Mouse (Mus musculus) lung, postnatal 0 days (tissue): ENCODE measurements around the gene Shld1. TPM values are rescaled to one million over a fixed set of nuclear protein-coding genes. Genes with fewer than 3 reads are reported as not detected.

Source experiments
- ATAC-seq: fragments of 200-750 bp; cut with Nextera tagmentation; 2 replicates; pipeline ENCODE4 v1.8.0; 2017; ENCODE audit warnings: moderate library complexity
- DNase-seq: peaks from one replicate; pipeline ENCODE4 v3.0.0-alpha.2; 2016; ENCODE audit warnings: low spot score
- H3K27ac ChIP-seq: fragments of 300-500 bp; sonication (generic); 2 replicates; pipeline ENCODE4 v1.5.1; 2014; ENCODE audit warnings: antibody characterized with exemption, mild to moderate bottlenecking, low read length, mixed read lengths
- H3K27me3 ChIP-seq: fragments of 300-500 bp; sonication (generic); replicated peaks from 2 replicates; pipeline ENCODE4 v1.6.1; 2014; ENCODE audit warnings: low read length, mixed read lengths; ENCODE audit not compliant: insufficient read depth
- H3K36me3 ChIP-seq: fragments of 300-500 bp; sonication (generic); 2 replicates; pipeline ENCODE4 v1.6.1; 2014; ENCODE audit warnings: low read length, mixed read lengths; ENCODE audit not compliant: insufficient read depth
- H3K4me1 ChIP-seq: fragments of 300-500 bp; sonication (generic); 2 replicates; pipeline ENCODE4 v1.6.1; 2014; ENCODE audit warnings: antibody characterized with exemption, low read depth, low read length, mixed read lengths; ENCODE audit not compliant: insufficient read depth
- H3K4me2 ChIP-seq: fragments of 300-500 bp; sonication (generic); replicated peaks from 2 replicates; pipeline ENCODE4 v1.6.1; 2014; ENCODE audit warnings: low read depth, mild to moderate bottlenecking, low read length, moderate library complexity, mixed read lengths
- H3K4me3 ChIP-seq: fragments of 300-500 bp; sonication (generic); 2 replicates; pipeline ENCODE4 v1.5.1; 2014; ENCODE audit warnings: low read depth, low read length
- H3K9ac ChIP-seq: fragments of 300-500 bp; sonication (generic); replicated peaks from 2 replicates; pipeline ENCODE4 v1.6.1; 2014; ENCODE audit warnings: low read depth, mild to moderate bottlenecking
- H3K9me3 ChIP-seq: fragments of 300-500 bp; sonication (generic); 2 replicates; pipeline ENCODE4 v1.6.1; 2016; ENCODE audit warnings: low read length, mixed read lengths
- CTCF ChIP-seq: IDR thresholded peaks from 2 replicates; pipeline ENCODE4 v1.5.1; 2016; ENCODE audit warnings: antibody characterized with exemption, mild to moderate bottlenecking
- EP300 ChIP-seq: IDR thresholded peaks from 2 replicates; pipeline ENCODE4 v1.6.1; 2016; ENCODE audit warnings: antibody characterized with exemption, mild to moderate bottlenecking, control low read depth
- WGBS: fragments of 180-500 bp; shearing (Covaris S2); extraction: QIAGEN DNeasy Blood & Tissue Kit; methylation state at CpG from one replicate; pipeline ENCODE4 v1.1.7; 2014; 5-methylcytosine and 5-hydroxymethylcytosine counted together
- polyA plus RNA-seq: library from polyadenylated mRNA; unstranded; fragments of >200 nt; fragmentation: Nextera tagmentation; extraction: Ambion mirVana; gene quantifications from 2 replicates; pipeline ENCODE4 v1.2.1, GENCODE M21; 2015

Gene Shld1
- polyA plus RNA-seq, 1 experiment from 2014 or later, result 17.2 TPM

GRCm38 (mm10) chr2:132716154-132716553, 29.4 kb downstream of the Shld1 start:
- H3K4me1 ChIP-seq, result no peaks in the 10 kb centered on the region
- no peak overlapping the region for H3K27ac ChIP-seq
- 33% methylated on average over 5 of the region's 5 CpGs for WGBS
- DNase-seq (peak; percentile 43), ATAC-seq (peak; percentile 54)
- no peak overlapping the region for H3K4me3 ChIP-seq
- H3K9me3 ChIP-seq, result no peaks in the 10 kb centered on the region
- H3K4me2 ChIP-seq, result no peak overlapping the region
- TF ChIP-seq CTCF (peak; percentile 78), EP300 (no peak)
- no peaks in the 10 kb centered on the region for H3K27me3 ChIP-seq
- no peaks in the 10 kb centered on the region for H3K36me3 ChIP-seq
- H3K9ac ChIP-seq, result no peak overlapping the region

GRCm38 (mm10) chr2:132716901-132717536, 30.3 kb downstream of the Shld1 start:
- ATAC-seq, result no peak
- H3K27ac ChIP-seq, result no peak overlapping the region
- H3K27me3 ChIP-seq, result no peaks in the 10 kb centered on the region
- no peak for DNase-seq
- TF ChIP-seq CTCF (no peak), EP300 (no peak)
- no peak overlapping the region for H3K9ac ChIP-seq
- H3K4me1 ChIP-seq, result no peaks in the 10 kb centered on the region
- WGBS, result 89% methylated on average over 9 of the region's 9 CpGs
- no peak overlapping the region for H3K4me2 ChIP-seq
- no peaks in the 10 kb centered on the region for H3K36me3 ChIP-seq
- H3K4me3 ChIP-seq, result no peak overlapping the region
- no peaks in the 10 kb centered on the region for H3K9me3 ChIP-seq

- 90% methylated on average over 5 of the region's 5 CpGs for WGBS
- TF ChIP-seq EP300, result no peak
- no peak for TF ChIP-seq CTCF
- no peak for ATAC-seq
Measured at GRCm38 (mm10) chr2:132717537-132717912, 30.8 kb downstream of the Shld1 start.

GRCm38 (mm10) chr2:132720921-132721566, 34.3 kb downstream of the Shld1 start:
- no peak overlapping the region for H3K9ac ChIP-seq
- no peaks in the 10 kb centered on the region for H3K36me3 ChIP-seq
- no peak overlapping the region for H3K27ac ChIP-seq
- no peaks in the 10 kb centered on the region for H3K4me1 ChIP-seq
- TF ChIP-seq CTCF, result no peak
- no peak for TF ChIP-seq EP300
- DNase-seq, result no peak
- WGBS, result 50% methylated on average over 9 of the region's 9 CpGs
- no peak overlapping the region for H3K4me2 ChIP-seq
- no peaks in the 10 kb centered on the region for H3K27me3 ChIP-seq
- no peak for ATAC-seq
- no peaks in the 10 kb centered on the region for H3K9me3 ChIP-seq
- H3K4me3 ChIP-seq, result no peak overlapping the region

More at GRCm38 (mm10) chr2:132717537-132717912, 30.8 kb downstream of the Shld1 start:
- H3K4me2 ChIP-seq, result no peak overlapping the region
- no peaks in the 10 kb centered on the region for H3K4me1 ChIP-seq
- no peak overlapping the region for H3K9ac ChIP-seq
- H3K27ac ChIP-seq, result no peak overlapping the region
- no peak for DNase-seq
- no peaks in the 10 kb centered on the region for H3K36me3 ChIP-seq
- H3K9me3 ChIP-seq, result no peaks in the 10 kb centered on the region
- no peaks in the 10 kb centered on the region for H3K27me3 ChIP-seq
- no peak overlapping the region for H3K4me3 ChIP-seq

GRCm38 (mm10) chr2:132721844-132722243, 35.1 kb downstream of the Shld1 start:
- ATAC-seq, result no peak
- no peak for DNase-seq
- Histone ChIP-seq H3K4me2 (no peak overlapping the region), H3K27ac (no peak overlapping the region), H3K27me3 (no peaks in the 10 kb centered on the region), H3K4me3 (no peak overlapping the region), H3K36me3 (no peaks in the 10 kb centered on the region), H3K9ac (no peak overlapping the region), H3K4me1 (no peaks in the 10 kb centered on the region), H3K9me3 (no peaks in the 10 kb centered on the region)
- 97% methylated on average over 2 of the region's 2 CpGs for WGBS
- TF ChIP-seq EP300 (no peak), CTCF (no peak)

GRCm38 (mm10) chr2:132723958-132724431, 37.3 kb downstream of the Shld1 start:
- H3K4me1 ChIP-seq, result no peaks in the 10 kb centered on the region
- H3K36me3 ChIP-seq, result no peaks in the 10 kb centered on the region
- H3K27ac ChIP-seq, result no peak overlapping the region
- peak; percentile 25 for DNase-seq
- peak; percentile 54 for ATAC-seq
- no peak overlapping the region for H3K4me2 ChIP-seq
- TF ChIP-seq EP300 (peak; percentile 88), CTCF (no peak)
- H3K27me3 ChIP-seq, result no peaks in the 10 kb centered on the region
- H3K9ac ChIP-seq, result no peak overlapping the region
- H3K4me3 ChIP-seq, result no peak overlapping the region
- no peaks in the 10 kb centered on the region for H3K9me3 ChIP-seq
- WGBS, result 68% methylated on average over 5 of the region's 5 CpGs
